Mouse (Mus musculus) urinary bladder, postnatal 25 days (tissue): ENCODE data around the gene Nos1ap.

Experiments
- DNase-seq: peaks from one replicate; pipeline ENCODE4 v3.0.0; 2022; ENCODE audit warnings: low spot score

Nos1ap gene

DNA sequence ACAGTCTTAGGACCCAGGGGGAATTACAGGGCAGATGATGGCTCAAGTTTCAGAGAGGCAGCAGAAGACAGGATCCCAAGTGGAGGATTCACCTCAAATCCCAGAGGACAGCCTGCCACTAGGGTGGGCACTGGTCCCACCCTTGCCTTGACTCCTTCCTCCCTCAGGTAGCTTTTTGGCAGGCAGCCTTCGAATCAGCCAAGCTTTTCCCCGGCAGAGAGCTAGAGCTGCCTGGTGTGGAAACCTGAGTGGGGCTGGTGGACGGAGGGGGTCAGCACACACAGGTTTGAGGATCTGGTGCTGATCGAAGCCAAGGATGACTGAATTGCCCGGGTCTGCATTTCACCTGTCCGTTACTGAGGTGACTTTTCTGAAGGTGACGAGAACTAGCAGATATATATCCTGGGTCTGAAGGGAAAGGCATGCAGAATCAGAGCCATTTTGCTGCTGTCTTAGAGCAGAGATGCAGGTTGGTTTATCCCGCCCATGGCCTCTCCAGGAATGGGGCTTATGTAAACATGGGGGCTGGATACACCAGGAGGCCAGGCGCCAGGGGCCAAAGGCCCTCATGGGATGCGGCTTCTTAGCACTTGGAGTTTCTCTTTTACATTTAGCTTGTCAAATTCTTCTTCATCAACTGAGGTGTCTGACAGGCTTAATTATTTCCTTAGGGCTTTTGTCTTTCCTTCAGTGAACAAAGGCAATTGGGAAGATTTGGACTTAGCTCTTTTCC is 229.3 kb downstream of the Nos1ap start:
- no peak for DNase-seq

DNA sequence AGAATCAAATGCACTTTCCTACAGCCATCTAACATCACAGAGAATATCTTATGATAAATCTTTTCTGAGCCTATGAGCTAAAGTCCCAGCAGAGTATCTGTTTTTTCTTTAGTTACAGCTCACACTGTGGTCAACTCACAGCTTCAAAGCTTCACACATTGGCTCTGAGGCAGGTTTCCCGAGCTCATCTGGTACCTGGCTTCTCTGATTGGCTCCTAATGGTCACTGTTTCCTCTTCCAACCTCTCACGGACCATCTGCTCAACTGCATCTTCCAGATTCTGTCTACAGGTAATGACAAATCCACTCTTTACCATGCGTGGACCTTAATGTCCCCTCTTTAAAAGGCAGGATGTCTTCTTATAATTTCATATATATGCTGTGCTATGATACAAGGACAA is 236.3 kb downstream of the Nos1ap start:
- DNase-seq, result no peak

DNA sequence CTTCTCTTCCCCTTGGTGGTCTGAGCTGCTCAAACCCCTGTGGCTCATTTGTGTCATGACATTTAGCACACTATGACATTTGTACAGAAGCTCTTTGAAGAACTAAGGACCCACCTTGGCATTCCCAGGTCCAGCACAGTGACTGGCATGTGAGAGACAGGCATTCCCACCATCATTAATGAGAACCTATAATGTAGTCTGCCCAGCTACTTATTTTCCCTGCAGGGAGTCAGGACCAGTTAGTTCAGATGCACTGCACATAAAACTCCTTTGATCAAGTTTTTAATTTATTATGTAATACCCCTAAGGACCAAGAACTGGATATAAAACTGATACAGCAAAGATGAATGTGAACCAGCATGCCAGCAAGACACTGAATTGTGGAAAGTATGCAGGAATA is 238.6 kb downstream of the Nos1ap start:
- DNase-seq, result no peak

GRCm38 (mm10) chr1:170346266-170346665 is 243.4 kb downstream of the Nos1ap start:
- DNase-seq, result no peak

- DNase-seq, result no peak
Observed at GRCm38 (mm10) chr1:170343906-170344305, 245.8 kb downstream of the Nos1ap start.

GRCm38 (mm10) chr1:170343081-170343480 is 246.6 kb downstream of the Nos1ap start:
- DNase-seq, result no peak

DNA sequence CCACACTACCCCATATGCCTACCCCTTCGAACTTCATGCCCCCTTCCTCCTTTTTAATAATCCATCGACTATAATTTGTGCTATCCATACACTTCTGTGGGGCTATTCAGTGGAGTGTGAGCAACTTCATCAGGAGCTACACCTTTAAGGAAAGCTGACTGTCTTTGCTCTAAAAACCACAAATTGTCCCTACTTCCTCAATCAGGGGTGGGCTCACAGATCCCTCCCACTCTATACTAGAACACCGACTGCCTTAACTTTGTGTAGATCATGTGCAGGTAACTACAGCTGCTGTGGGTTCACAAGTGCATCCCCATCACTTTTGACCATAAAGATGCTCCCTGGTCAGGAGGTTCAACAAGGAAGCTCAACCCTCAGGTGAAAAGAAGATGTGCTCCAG is 249.7 kb downstream of the Nos1ap start:
- DNase-seq, result no peak

GRCm38 (mm10) chr1:170332775-170333174 is 256.9 kb downstream of the Nos1ap start:
- DNase-seq, result no peak

DNA sequence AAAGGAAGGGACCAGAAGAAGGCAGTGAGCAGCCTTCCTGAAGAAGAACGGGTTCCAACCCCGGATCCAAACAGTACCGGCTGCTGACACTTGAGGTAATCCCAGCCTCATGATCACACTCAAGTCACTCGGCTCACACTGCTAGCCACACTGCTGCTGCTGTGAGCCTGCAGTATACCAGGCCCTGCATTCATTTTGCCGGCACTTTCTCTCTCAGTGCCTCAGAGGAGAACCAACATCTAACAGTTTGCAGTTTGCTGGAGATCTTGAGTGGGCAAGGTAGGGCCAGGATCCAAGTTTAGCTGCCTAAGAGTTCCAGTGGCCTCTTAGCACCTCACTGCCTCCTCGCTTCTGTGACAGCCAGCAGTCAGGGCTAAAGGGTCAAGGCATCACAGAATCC is 257.7 kb downstream of the Nos1ap start:
- DNase-seq, result no peak

GRCm38 (mm10) chr1:170325277-170325676 is 264.4 kb downstream of the Nos1ap start:
- DNase-seq, result no peak

DNA sequence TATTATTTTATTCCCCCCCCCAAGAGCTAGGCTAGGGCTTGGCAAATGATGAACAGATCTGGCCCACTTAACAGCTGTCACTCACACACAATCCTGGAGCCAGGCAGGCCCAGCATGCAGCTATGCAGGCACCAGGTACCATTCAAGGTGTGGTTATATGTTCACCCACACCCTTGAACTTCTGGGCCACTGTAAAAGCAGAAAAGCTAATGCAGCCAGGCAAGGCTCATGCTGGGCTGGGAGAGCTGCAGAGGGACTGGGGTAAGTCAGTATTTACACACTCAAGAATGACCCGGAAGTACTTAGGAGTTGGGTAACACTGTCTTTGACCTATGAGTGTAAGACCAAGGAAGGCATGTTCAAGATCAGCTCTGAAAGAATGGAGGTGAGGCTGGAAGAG is 265.3 kb downstream of the Nos1ap start:
- no peak for DNase-seq

DNA sequence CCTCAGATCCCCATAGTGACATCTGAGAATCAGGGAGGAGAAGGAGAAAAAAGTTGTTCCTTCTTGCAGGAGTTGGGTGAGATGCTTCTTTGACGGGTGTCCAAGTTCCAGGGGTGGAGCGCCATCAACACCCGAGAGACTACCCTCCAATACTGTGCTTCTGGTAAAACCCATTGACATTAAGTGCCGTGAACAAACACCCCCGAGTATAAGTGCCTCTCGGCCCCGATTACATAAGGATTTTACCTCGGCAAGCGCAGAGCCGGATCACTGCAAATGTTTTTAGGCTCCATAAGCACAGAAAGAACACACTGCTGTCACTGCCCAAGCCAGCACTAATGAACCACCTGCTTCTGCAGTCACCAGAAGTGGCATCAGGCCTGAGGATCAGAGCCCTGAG is 266.7 kb downstream of the Nos1ap start:
- DNase-seq, result no peak

- DNase-seq, result no peak
Observed at GRCm38 (mm10) chr1:170322046-170322445, 267.6 kb downstream of the Nos1ap start.

DNA sequence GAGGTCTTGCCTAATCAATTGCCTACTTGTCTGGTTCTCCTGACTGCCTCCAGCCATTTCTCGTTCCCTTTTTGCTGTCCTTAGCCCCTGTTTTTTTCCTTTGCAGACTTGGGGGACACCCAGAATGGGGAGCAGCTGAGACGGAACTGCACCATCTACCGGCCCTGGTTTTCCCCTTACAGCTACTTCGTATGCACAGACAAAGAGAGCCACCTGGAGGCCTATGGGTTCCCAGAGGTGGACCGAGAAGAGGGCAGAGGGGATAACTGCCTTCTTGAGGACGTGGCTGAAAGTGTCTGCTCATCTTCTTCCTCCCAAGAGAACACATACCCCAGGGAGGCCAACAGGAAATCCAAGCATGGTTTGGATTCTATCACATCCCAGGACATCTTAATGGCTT is 278.2 kb downstream of the Nos1ap start:
- no peak for DNase-seq

DNA sequence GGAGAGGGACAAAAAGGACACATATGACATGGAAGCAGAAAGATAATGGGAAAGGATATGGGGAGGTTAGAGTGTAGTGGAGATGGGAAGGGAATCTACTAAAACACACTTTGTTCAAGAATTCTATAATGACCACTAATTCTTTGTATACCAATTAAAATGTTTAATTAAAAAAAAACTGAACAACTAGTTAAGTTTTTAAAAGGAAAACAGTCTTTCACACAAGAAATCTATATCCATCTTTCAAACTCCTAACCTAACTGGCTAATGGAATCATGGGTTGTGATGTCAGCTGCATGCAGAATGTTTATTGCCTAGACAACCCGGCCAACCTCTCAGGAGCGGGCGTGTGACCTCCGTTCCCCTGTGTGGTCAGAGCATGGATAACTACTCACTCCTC is 281.2 kb downstream of the Nos1ap start, which contains the start of gene Spata46:
Spata46 (plus strand) TSS at position 301 of the 400 bp plus-strand sequence.
- no peak for DNase-seq

GRCm38 (mm10) chr1:170306232-170306631 is 283.4 kb downstream of the Nos1ap start, which contains the start of gene Gm7694:
Gene Gm7694, minus strand, starts transcription at chr1:170306332.
- no peak for DNase-seq

- DNase-seq, result no peak
Observed at GRCm38 (mm10) chr1:170305002-170305401, 284.7 kb downstream of the Nos1ap start.

DNA sequence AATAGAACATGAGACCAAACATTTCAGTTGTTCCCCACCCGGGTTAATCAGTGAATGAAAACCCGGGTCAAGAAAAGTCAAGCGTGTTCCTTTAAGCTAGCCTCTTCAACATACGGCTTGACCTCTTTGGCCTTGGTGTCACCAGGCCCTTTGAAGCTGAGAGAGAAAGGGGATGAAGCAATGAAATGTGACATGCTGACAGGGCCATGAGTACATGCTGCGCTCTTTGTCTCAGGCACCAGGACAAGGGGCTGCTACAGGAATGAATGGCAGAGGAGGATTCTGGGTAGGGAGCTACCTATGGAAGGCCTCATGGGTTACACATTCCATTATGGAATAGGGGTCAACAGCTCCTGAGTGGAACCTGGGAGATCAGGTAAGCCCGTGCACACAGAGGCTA is 286.6 kb downstream of the Nos1ap start:
- no peak for DNase-seq

DNA sequence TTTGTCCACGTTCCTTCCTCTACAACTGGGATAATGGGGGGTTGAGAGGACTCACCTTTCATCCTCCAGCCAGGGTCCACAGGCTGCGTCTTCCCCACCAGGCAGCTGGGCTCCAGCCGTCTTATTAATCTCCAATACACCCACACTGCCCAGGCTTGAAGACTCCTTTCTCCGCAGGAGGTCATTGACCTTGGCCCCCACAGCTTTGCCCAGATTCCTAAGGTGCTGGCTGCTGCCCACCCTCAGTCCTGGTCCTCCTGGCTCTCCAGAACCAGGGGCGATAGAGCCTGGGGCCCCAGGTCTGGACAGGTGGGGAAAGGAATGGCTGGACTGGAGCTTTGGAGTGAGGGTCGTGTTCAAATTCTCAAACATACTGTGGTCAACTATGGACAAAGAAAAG is 287.2 kb downstream of the Nos1ap start:
- DNase-seq, result no peak

DNA sequence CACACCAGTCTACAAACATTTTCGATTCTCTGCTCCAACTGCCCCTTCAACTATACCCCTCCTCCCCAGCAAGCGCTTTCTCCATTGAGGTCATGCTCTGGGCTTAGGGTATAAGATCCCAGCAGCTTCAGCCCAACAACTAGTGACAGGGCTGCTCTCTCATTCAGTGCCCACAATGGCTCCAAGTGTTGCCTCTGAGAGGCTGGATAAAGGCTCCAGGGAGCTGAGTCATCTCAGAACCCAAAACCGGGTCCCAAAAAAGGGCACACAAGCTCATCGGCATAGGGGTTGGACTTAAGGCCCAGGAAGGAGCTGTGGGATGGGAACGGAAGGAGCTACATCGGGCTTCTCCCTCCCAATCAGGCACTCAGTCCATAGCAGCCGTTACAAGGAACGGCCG is 288.0 kb downstream of the Nos1ap start:
- no peak for DNase-seq

DNA sequence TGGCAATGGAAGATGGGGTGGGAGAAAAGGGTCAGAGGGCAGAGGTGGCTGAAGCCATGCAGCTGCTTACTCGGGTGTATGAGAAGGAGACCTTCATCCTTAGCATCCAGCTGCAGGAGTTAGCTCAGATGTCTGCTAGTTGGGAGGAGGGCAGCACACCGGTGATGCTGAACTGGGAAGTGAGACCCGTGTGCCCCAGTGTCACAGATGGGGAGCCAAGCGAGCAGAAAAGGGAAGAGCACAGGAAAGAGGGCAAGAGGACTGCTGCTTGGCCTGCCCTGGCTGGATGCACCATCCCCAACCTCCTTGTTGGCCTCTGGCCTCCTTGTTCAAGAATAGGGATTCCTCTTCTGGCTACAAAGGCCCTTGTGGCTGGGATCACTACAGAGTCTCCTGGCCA is 290.2 kb downstream of the Nos1ap start:
- no peak for DNase-seq

DNA sequence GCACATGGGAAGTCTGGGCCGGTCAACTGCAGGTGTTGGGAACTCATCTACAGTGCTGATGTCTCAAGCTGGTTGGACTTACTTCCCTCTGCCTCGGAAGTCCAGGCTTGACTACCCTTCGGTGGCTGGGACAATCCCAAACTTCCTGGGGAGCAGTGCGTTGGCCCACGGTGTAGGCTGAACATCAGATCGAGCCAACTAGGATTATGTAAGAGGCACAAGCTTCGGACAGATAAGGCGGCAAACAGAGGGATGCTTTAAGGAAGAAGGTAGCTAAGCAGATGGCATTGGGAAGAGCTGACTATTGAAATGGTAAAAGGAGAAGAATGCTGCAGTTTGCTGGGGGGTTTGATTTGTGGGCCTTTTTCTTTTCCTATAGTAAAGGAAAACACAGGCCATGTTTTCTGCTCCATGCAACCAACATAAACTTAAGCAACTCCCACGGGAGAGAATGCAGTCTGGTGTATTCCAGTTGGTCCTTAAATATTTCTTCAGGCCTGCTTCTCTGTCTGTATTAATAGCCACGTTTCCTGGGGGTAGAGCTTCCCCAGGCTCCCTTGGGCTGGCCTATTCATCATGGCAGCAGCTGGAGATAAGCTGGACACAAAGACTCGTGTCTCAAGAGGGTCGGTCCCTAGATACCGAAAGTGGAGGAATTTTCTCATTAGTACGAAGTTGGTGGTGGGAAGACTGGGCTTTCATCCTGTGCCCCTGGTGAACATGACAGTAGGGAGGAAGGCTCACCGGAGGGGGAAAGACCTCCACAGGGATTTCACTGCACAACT is 294.7 kb downstream of the Nos1ap start:
- no peak for DNase-seq

GRCm38 (mm10) chr1:170293257-170293656 is 296.4 kb downstream of the Nos1ap start:
- no peak for DNase-seq
